Mouse (Mus musculus): ENCODE results near the gene Sema4c. TPM values are rescaled to one million over a fixed set of nuclear protein-coding genes. Genes with fewer than 3 reads are reported as not detected.
A peak's percentile ranks its signal among the peaks of the same experiment; 100 is the strongest.

Gene Sema4c
- polyA plus RNA-seq, 1 experiment from 2014 or later: 11.7 TPM

- TF ChIP-seq EP300 (IDR thresholded peaks at IDR 0.05) (no peak), CTCF (IDR thresholded peaks at IDR 0.05) (peak; percentile 8; the same call in 1 of the 2 replicates)
- peaks cover 26% of the 10 kb centered on the region for H3K4me1 ChIP-seq (ENCODE audit: insufficient read depth, low read depth, low read length)
- peak overlapping the region; percentile 85 for H3K4me3 ChIP-seq (ENCODE audit: low read depth, low read length)
- 0% methylated on average over 7 of the region's 8 CpGs for WGBS
- H3K27me3 ChIP-seq (replicated peaks; ENCODE audit: insufficient read depth, low read length): no peaks in the 10 kb centered on the region
- ATAC-seq (no peak), DNase-seq (ENCODE audit: low spot score) (no peak)
- H3K4me2 ChIP-seq (replicated peaks; ENCODE audit: low read depth, low read length): peak overlapping the region; percentile 84
- H3K9me3 ChIP-seq (ENCODE audit: low read length): no peaks in the 10 kb centered on the region
- H3K27ac ChIP-seq (ENCODE audit: low read length): peak overlapping the region; percentile 99
- peaks cover 26% of the 10 kb centered on the region for H3K36me3 ChIP-seq (ENCODE audit: insufficient read depth, low read length)
- H3K9ac ChIP-seq (replicated peaks; ENCODE audit: low read depth): peak overlapping the region; percentile 91
Observed at GRCm38 (mm10) chr1:36555798-36556395, 2.3 kb downstream of the Sema4c start.

GRCm38 (mm10) chr1:36554633-36555399 lies 3.3 kb downstream of the Sema4c start:
- no peak for ATAC-seq
- Histone ChIP-seq H3K27ac (ENCODE audit: low read length) (peak overlapping the region; percentile 99), H3K4me1 (ENCODE audit: insufficient read depth, low read depth, low read length) (peaks cover 26% of the 10 kb centered on the region), H3K36me3 (ENCODE audit: insufficient read depth, low read length) (peaks cover 36% of the 10 kb centered on the region), H3K4me3 (ENCODE audit: low read depth, low read length) (no peak overlapping the region), H3K4me2 (replicated peaks; ENCODE audit: low read depth, low read length) (peak overlapping the region; percentile 84), H3K9me3 (ENCODE audit: low read length) (no peaks in the 10 kb centered on the region), H3K9ac (replicated peaks; ENCODE audit: low read depth) (no peak overlapping the region), H3K27me3 (replicated peaks; ENCODE audit: insufficient read depth, low read length) (no peaks in the 10 kb centered on the region)
- WGBS: 57% methylated on average over 21 of the region's 21 CpGs
- TF ChIP-seq EP300 (IDR thresholded peaks at IDR 0.05) (no peak; the same call in 1 of the 2 replicates), CTCF (IDR thresholded peaks at IDR 0.05) (no peak)
- no peak for DNase-seq (ENCODE audit: low spot score)

- DNase-seq (ENCODE audit: low spot score) (no peak), ATAC-seq (no peak)
- no peaks in the 10 kb centered on the region for H3K9me3 ChIP-seq (ENCODE audit: low read length)
- no peak overlapping the region for H3K4me2 ChIP-seq (replicated peaks; ENCODE audit: low read depth, low read length)
- H3K36me3 ChIP-seq (ENCODE audit: insufficient read depth, low read length): peaks cover 43% of the 10 kb centered on the region
- H3K9ac ChIP-seq (replicated peaks; ENCODE audit: low read depth): no peak overlapping the region
- TF ChIP-seq EP300 (IDR thresholded peaks at IDR 0.05): no peak
- 87% methylated on average over 14 of the region's 16 CpGs for WGBS
- no peak overlapping the region for H3K4me3 ChIP-seq (ENCODE audit: low read depth, low read length)
- H3K4me1 ChIP-seq (ENCODE audit: insufficient read depth, low read depth, low read length): peaks cover 18% of the 10 kb centered on the region; the same call in 1 of the 2 replicates
- H3K27me3 ChIP-seq (replicated peaks; ENCODE audit: insufficient read depth, low read length): no peaks in the 10 kb centered on the region
- no peak overlapping the region for H3K27ac ChIP-seq (ENCODE audit: low read length)
Observed at GRCm38 (mm10) chr1:36552506-36552905, 5.6 kb downstream of the Sema4c start.

GRCm38 (mm10) chr1:36551904-36552303 lies 6.2 kb downstream of the Sema4c start:
- H3K9me3 ChIP-seq (ENCODE audit: low read length): no peaks in the 10 kb centered on the region
- H3K27me3 ChIP-seq (replicated peaks; ENCODE audit: insufficient read depth, low read length): no peaks in the 10 kb centered on the region
- ATAC-seq (no peak), DNase-seq (ENCODE audit: low spot score) (no peak)
- H3K27ac ChIP-seq (ENCODE audit: low read length): no peak overlapping the region
- H3K36me3 ChIP-seq (ENCODE audit: insufficient read depth, low read length): peaks cover 43% of the 10 kb centered on the region
- H3K4me2 ChIP-seq (replicated peaks; ENCODE audit: low read depth, low read length): no peak overlapping the region
- TF ChIP-seq EP300 (IDR thresholded peaks at IDR 0.05): no peak
- TF ChIP-seq CTCF (IDR thresholded peaks at IDR 0.05): peak; percentile 12; the same call in 1 of the 2 replicates
- no peak overlapping the region for H3K9ac ChIP-seq (replicated peaks; ENCODE audit: low read depth)
- H3K4me1 ChIP-seq (ENCODE audit: insufficient read depth, low read depth, low read length): peaks cover 18% of the 10 kb centered on the region; the same call in 1 of the 2 replicates
- H3K4me3 ChIP-seq (ENCODE audit: low read depth, low read length): no peak overlapping the region
- 81% methylated on average over 17 of the region's 17 CpGs for WGBS

- TF ChIP-seq CTCF (IDR thresholded peaks at IDR 0.05) (0 out of 2 replicates have a peak, but pooled peaks have one; percentile 6), EP300 (IDR thresholded peaks at IDR 0.05) (no peak)
- H3K4me1 ChIP-seq (ENCODE audit: insufficient read depth, low read depth, low read length): peaks cover 11% of the 10 kb centered on the region; the same call in 1 of the 2 replicates
- 71% methylated on average over 20 of the region's 20 CpGs for WGBS
Observed at GRCm38 (mm10) chr1:36550075-36550863, 7.9 kb downstream of the Sema4c start.

GRCm38 (mm10) chr1:36549491-36549890 lies 8.7 kb downstream of the Sema4c start:
- Histone ChIP-seq H3K36me3 (ENCODE audit: insufficient read depth, low read length) (peaks cover 43% of the 10 kb centered on the region), H3K4me2 (replicated peaks; ENCODE audit: low read depth, low read length) (no peak overlapping the region), H3K9ac (replicated peaks; ENCODE audit: low read depth) (no peak overlapping the region), H3K27ac (ENCODE audit: low read length) (no peak overlapping the region), H3K27me3 (replicated peaks; ENCODE audit: insufficient read depth, low read length) (no peaks in the 10 kb centered on the region), H3K4me1 (ENCODE audit: insufficient read depth, low read depth, low read length) (peaks cover 4% of the 10 kb centered on the region; the same call in 1 of the 2 replicates), H3K9me3 (ENCODE audit: low read length) (no peaks in the 10 kb centered on the region), H3K4me3 (ENCODE audit: low read depth, low read length) (no peak overlapping the region)
- no peak for DNase-seq (ENCODE audit: low spot score)
- 67% methylated on average over 18 of the region's 18 CpGs for WGBS
- ATAC-seq: no peak
- TF ChIP-seq EP300 (IDR thresholded peaks at IDR 0.05): no peak
- TF ChIP-seq CTCF (IDR thresholded peaks at IDR 0.05): no peak

More at GRCm38 (mm10) chr1:36550075-36550863, 7.9 kb downstream of the Sema4c start:
- H3K4me3 ChIP-seq (ENCODE audit: low read depth, low read length): no peak overlapping the region
- no peak overlapping the region for H3K27ac ChIP-seq (ENCODE audit: low read length)
- no peaks in the 10 kb centered on the region for H3K9me3 ChIP-seq (ENCODE audit: low read length)
- DNase-seq (ENCODE audit: low spot score) (no peak), ATAC-seq (no peak)
- no peaks in the 10 kb centered on the region for H3K27me3 ChIP-seq (replicated peaks; ENCODE audit: insufficient read depth, low read length)
- H3K9ac ChIP-seq (replicated peaks; ENCODE audit: low read depth): no peak overlapping the region
- H3K4me2 ChIP-seq (replicated peaks; ENCODE audit: low read depth, low read length): no peak overlapping the region
- H3K36me3 ChIP-seq (ENCODE audit: insufficient read depth, low read length): peaks cover 43% of the 10 kb centered on the region
